8 mouse cellular contexts compared by ENCODE assay signal in genomic region chr15:80263610-80264575, GRCm38 (mm10). TPM values are rescaled to one million over a fixed set of nuclear protein-coding genes. Genes with fewer than 3 reads are reported as not detected.
A peak's percentile ranks its signal among the peaks of the same experiment; 100 is the strongest.
DNase-seq lines count a peak whose midpoint lies in the region; ATAC-seq and TF ChIP-seq lines count a peak whose summit lies in the region.

TSS of gene Rps19bp1 (minus strand) at chr15:80264315.

- peak; percentile 90 for ATAC-seq in kidney, embryonic 15.5 days (replicated peaks; ENCODE audit: low FRiP score)

- TF ChIP-seq POLR2A in bone marrow macrophage, adult 2 months (IDR thresholded peaks at IDR 0.05; ENCODE audit: borderline replicate concordance, low read depth, low read length), result no peak; the same call in 1 of the 2 replicates
- peak; percentile 85 for TF ChIP-seq POLR2A in embryonic fibroblast, embryonic 13.5 days (IDR thresholded peaks at IDR 0.05; ENCODE audit: low read depth, low read length)
- TF ChIP-seq POLR2A in liver, adult 2 months (IDR thresholded peaks at IDR 0.05; ENCODE audit: extremely low read depth, insufficient read depth, low read length), result peak; percentile 64; the same call in 1 of the 2 replicates
- peak; percentile 94 for TF ChIP-seq POLR2A in myocyte (IDR thresholded peaks at IDR 0.05; ENCODE audit: insufficient read length, low read depth)

- H3K27ac ChIP-seq in bone marrow macrophage, adult 2 months (ENCODE audit: insufficient read depth, low read depth, low read length), result peak within 1 kb of the TSS; percentile 42
- no peak within 1 kb of the TSS for H3K27ac ChIP-seq in embryonic fibroblast, embryonic 13.5 days (ENCODE audit: insufficient read depth, low read length)
- peak within 1 kb of the TSS; percentile 92 for H3K27ac ChIP-seq in heart, embryonic 10.5 days
- peak within 1 kb of the TSS; percentile 78 for H3K27ac ChIP-seq in kidney, embryonic 15.5 days
- H3K27ac ChIP-seq in liver, adult 2 months (replicated peaks; ENCODE audit: insufficient read depth, low read depth, low read length), result peak within 1 kb of the TSS; percentile 56

- TF ChIP-seq CTCF in bone marrow macrophage, adult 2 months (IDR thresholded peaks at IDR 0.05; ENCODE audit: low read depth, low read length), result no peak
- no peak for TF ChIP-seq CTCF in embryonic fibroblast, embryonic 13.5 days (IDR thresholded peaks at IDR 0.05; ENCODE audit: borderline replicate concordance, insufficient read depth, low read length)
- no peak for TF ChIP-seq CTCF in liver, adult 2 months (IDR thresholded peaks at IDR 0.05; ENCODE audit: low read depth, low read length)

- no peaks in the 10 kb centered on the region for H3K27me3 ChIP-seq in heart, embryonic 10.5 days (ENCODE audit: insufficient read depth, poor library complexity, severe bottlenecking)
- H3K27me3 ChIP-seq in kidney, embryonic 15.5 days, result no peaks in the 10 kb centered on the region
- H3K27me3 ChIP-seq in liver, adult 2 months (ENCODE audit: control insufficient read depth, insufficient read depth, low read length), result no peaks in the 10 kb centered on the region
- peaks cover 5% of the 10 kb centered on the region for H3K27me3 ChIP-seq in myocyte (ENCODE audit: control insufficient read depth, insufficient read depth, insufficient read length)
- no peaks in the 10 kb centered on the region for H3K27me3 ChIP-seq in splenic B cell, adult 2 months (ENCODE audit: control insufficient read depth, insufficient read depth, low read length, poor library complexity, severe bottlenecking)

- H3K4me1 ChIP-seq in bone marrow macrophage, adult 2 months (ENCODE audit: control insufficient read depth, insufficient read depth, low read length), result peaks cover 8% of the 10 kb centered on the region; the same call in 1 of the 2 replicates
- no peaks in the 10 kb centered on the region; the same call in 1 of the 2 replicates for H3K4me1 ChIP-seq in embryonic fibroblast, embryonic 13.5 days (ENCODE audit: control insufficient read depth, insufficient read depth, low read length)
- H3K4me1 ChIP-seq in heart, embryonic 10.5 days, result peaks cover 14% of the 10 kb centered on the region
- H3K4me1 ChIP-seq in kidney, embryonic 15.5 days, result peaks cover 22% of the 10 kb centered on the region
- H3K4me1 ChIP-seq in liver, adult 2 months (ENCODE audit: control insufficient read depth, insufficient read depth, low read length), result peaks cover 6% of the 10 kb centered on the region

- WGBS in heart, embryonic 10.5 days, result 1% methylated on average over 66 of the region's 66 CpGs
- WGBS in kidney, embryonic 15.5 days, result 1% methylated on average over 66 of the region's 66 CpGs
- WGBS in liver, adult 2 months, result under 1% methylated on average over 66 of the region's 66 CpGs

- peak; percentile 92 for DNase-seq in B cell, adult 2 months
- DNase-seq in heart, embryonic 10.5 days (ENCODE audit: low spot score), result peak; percentile 97
- peak; percentile 87 for DNase-seq in liver, adult 2 months (ENCODE audit: extremely low read depth, low read depth, low spot score)
- peak; percentile 95 for DNase-seq in splenic B cell, adult 2 months (ENCODE audit: low read depth, low spot score)

- peak within 1 kb of the TSS; percentile 81 for H3K4me2 ChIP-seq in kidney, embryonic 15.5 days
- peak within 1 kb of the TSS; percentile 92 for H3K4me2 ChIP-seq in myocyte (ENCODE audit: low read depth)

- H3ac ChIP-seq in myocyte (ENCODE audit: control insufficient read depth, insufficient read length), result peak within 1 kb of the TSS; percentile 82

- peaks cover 13% of the 10 kb centered on the region; the same call in 1 of the 2 replicates for H3K79me2 ChIP-seq in liver, adult 2 months (ENCODE audit: control insufficient read depth, insufficient read depth, low read length)
- peaks cover 25% of the 10 kb centered on the region for H3K79me2 ChIP-seq in myocyte (ENCODE audit: control insufficient read depth, insufficient read depth)

- H3K9me3 ChIP-seq in heart, embryonic 10.5 days, result no peaks in the 10 kb centered on the region
- no peaks in the 10 kb centered on the region for H3K9me3 ChIP-seq in kidney, embryonic 15.5 days (replicated peaks)

- peak within 1 kb of the TSS; percentile 88 for H3K4me3 ChIP-seq in bone marrow macrophage, adult 2 months (ENCODE audit: insufficient read depth, low read length)
- H3K4me3 ChIP-seq in embryonic fibroblast, embryonic 13.5 days (ENCODE audit: insufficient read depth, low read length), result peak within 1 kb of the TSS; percentile 78
- peak within 1 kb of the TSS; percentile 99 for H3K4me3 ChIP-seq in heart, embryonic 10.5 days
- peak within 1 kb of the TSS; percentile 93 for H3K4me3 ChIP-seq in kidney, embryonic 15.5 days (replicated peaks)
- peak within 1 kb of the TSS; percentile 76 for H3K4me3 ChIP-seq in liver, adult 2 months (ENCODE audit: insufficient read depth, low read depth, low read length)
- H3K4me3 ChIP-seq in myocyte, result peak within 1 kb of the TSS; percentile 70

- H3K36me3 ChIP-seq in heart, embryonic 10.5 days, result peaks cover 19% of the 10 kb centered on the region
- H3K36me3 ChIP-seq in kidney, embryonic 15.5 days, result peaks cover 27% of the 10 kb centered on the region
- no peaks in the 10 kb centered on the region for H3K36me3 ChIP-seq in liver, adult 2 months (ENCODE audit: control insufficient read depth, insufficient read depth, low read length)
- peaks cover 15% of the 10 kb centered on the region for H3K36me3 ChIP-seq in myocyte (ENCODE audit: control insufficient read depth, insufficient read depth)
- no peaks in the 10 kb centered on the region; the same call in 1 of the 2 replicates for H3K36me3 ChIP-seq in splenic B cell, adult 2 months (ENCODE audit: control insufficient read depth, insufficient read depth, low read length, poor library complexity, severe bottlenecking)

- H3K9ac ChIP-seq in kidney, embryonic 15.5 days, result peak within 1 kb of the TSS; percentile 89
- H3K9ac ChIP-seq in liver, adult 2 months (ENCODE audit: low read depth, low read length), result peak within 1 kb of the TSS; percentile 73

TF ChIP-seq in myocyte, 11 proteins besides CTCF, POLR2A, EP300 and RAD21:
- TF ChIP-seq MYOD1 (IDR thresholded peaks at IDR 0.05; ENCODE audit: control insufficient read depth in 1 of 3, insufficient read length in 2 of 3, low read depth in 2 of 3) (peak in 2 of 3 experiments; percentile 8 to 18), E2F4 (IDR thresholded peaks at IDR 0.05; ENCODE audit: insufficient read depth) (peak; percentile 10), TCF12 (IDR thresholded peaks at IDR 0.05; ENCODE audit: insufficient read depth, poor library complexity, severe bottlenecking) (no peak), MYOG (IDR thresholded peaks at IDR 0.05; ENCODE audit: control insufficient read depth in 1 of 3, insufficient read depth in 1 of 3, insufficient read length in 2 of 3, low read depth in 2 of 3) (peak in 2 of 3 experiments; percentile 58 to 69), SRF (IDR thresholded peaks at IDR 0.05; ENCODE audit: control insufficient read depth, insufficient read length, low read depth) (peak; percentile 85), POLR2AphosphoS2 (IDR thresholded peaks at IDR 0.05; ENCODE audit: insufficient read length, low read depth) (peak; percentile 95), MAX (IDR thresholded peaks at IDR 0.05; ENCODE audit: low read depth) (no peak), CEBPB (IDR thresholded peaks at IDR 0.05; ENCODE audit: insufficient read depth, poor library complexity, severe bottlenecking) (no peak), TCF3 (IDR thresholded peaks at IDR 0.05; ENCODE audit: insufficient read length, low read depth) (no peak), REST (IDR thresholded peaks at IDR 0.05; ENCODE audit: insufficient read depth, insufficient read length) (no peak), USF1 (IDR thresholded peaks at IDR 0.05; ENCODE audit: low read depth) (peak; percentile 5)

RNA-seq across cellular contexts. Expression of gene Rps19bp1, which starts in this region (rescaled TPM):
- 18.6 and 26.0 TPM in 2 replicates for polyA plus RNA-seq in bone marrow macrophage, adult 2 months (2012; ENCODE audit: insufficient read depth, insufficient read length, missing spikeins)
- 20.1 and 25.9 TPM in 2 replicates for polyA plus RNA-seq in embryonic fibroblast, embryonic 13.5 days (2011; ENCODE audit: insufficient read length, low read depth, missing spikeins)
- 46.1 and 62.5 TPM in 2 replicates for polyA plus RNA-seq in heart, embryonic 10.5 days (2016; fragmentation: Nextera tagmentation; extraction: Ambion mirVana)
- 57.3 and 58.8 TPM in 2 replicates for polyA plus RNA-seq in kidney, embryonic 15.5 days (2015; fragmentation: Nextera tagmentation; extraction: Ambion mirVana)
- 8.3 and 12.3 TPM in 2 replicates for total RNA-seq in liver, adult 2 months (2014; rRNA removed)
- 17.0 and 19.1 TPM in 2 replicates for polyA plus RNA-seq in liver, adult 2 months (2012; rRNA removed)
- 144 TPM for polyA plus RNA-seq in myocyte (2012; fragmentation: generic; extraction: Trizol)
